Mouse (Mus musculus) testis, adult 2 months (tissue): Measurements from ENCODE around the gene Spata2l.

Experiments
- CTCF ChIP-seq: fragments of 200-500 bp; IDR thresholded peaks from 2 replicates; pipeline ENCODE4 v1.5.1; 2012; ENCODE audit warnings: low read depth, mild to moderate bottlenecking, inconsistent platforms, low read length, moderate library complexity; ENCODE audit not compliant: control insufficient read depth, insufficient read depth, insufficient replicate concordance
- POLR2A ChIP-seq: fragments of 200-500 bp; IDR thresholded peaks from 2 replicates; pipeline ENCODE4 v1.6.1; 2012; ENCODE audit warnings: low read depth, mild to moderate bottlenecking, inconsistent platforms, low read length, moderate library complexity; ENCODE audit not compliant: control insufficient read depth

GRCm38 (mm10) chr8:123284493-123284892 lies 48.5 kb upstream of the Spata2l start:
- TF ChIP-seq CTCF (no peak), POLR2A (no peak)
